Mouse (Mus musculus) heart, postnatal 25 days (tissue): ENCODE data around the gene Pdcl2. TPM values are rescaled to one million over a fixed set of nuclear protein-coding genes. Genes with fewer than 3 reads are reported as not detected.

Source experiments
- DNase-seq: peaks from one replicate; pipeline ENCODE4 v3.0.0; 2022; ENCODE audit warnings: low spot score
- intact Hi-C: fragments of 180-260 bp; cut with DNase I; formaldehyde crosslinking; loops from one replicate; pipeline ENCODE4 v1.15.1; 2025
- total RNA-seq, 2 experiments: library from RNA; stranded (reverse); gene quantifications; 2 replicates each; pipeline ENCODE4 v1.2.3; 2021

The Pdcl2 gene
- not detected for total RNA-seq

DNA sequence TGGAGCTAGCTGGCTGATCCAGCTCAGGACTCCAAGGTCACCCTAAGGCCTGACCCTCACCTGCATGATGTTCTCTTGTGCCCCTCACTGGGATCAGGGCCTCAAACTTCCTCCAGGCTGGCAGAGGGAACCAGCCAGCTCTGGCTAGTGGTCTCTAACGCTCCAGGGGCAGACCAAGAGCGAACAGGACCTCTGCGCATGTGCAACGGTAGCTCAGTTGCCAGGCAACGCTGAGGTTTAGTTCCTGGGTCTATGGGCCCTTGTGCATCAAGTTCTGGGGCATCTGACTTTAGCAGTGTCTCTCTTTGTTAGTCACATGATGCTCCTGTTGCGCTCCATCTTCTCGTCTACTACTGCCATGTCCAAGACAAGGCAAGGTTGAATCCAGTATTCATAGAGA, at the start of gene Pdcl2:
Gene Pdcl2 (minus strand): TSS at position 204 of the 400 bp plus-strand sequence.
- intact Hi-C loops, result no loop called here
- DNase-seq, result no peak

DNA sequence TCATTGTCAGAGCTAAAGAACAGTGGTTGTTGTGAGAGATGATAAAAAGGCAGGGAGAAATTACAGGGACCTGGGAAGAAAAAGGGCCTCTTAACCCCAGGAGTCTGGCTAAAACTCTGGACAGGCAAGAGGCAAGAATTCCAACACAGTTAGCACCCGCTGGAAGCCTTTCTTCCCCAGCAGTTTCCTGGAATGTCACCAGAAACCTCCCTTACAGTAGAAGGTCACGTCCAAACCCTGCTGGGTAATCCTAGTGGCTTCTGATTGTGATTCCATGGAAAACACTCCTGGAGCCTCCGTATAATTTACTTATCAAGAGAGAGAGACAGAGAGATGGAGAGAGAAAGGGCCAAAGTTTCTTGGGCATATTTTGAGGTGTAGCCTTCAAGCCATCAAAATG, 48.3 kb upstream of the Pdcl2 start:
- DNase-seq, result no peak
- intact Hi-C loops, result no loop called here

DNA sequence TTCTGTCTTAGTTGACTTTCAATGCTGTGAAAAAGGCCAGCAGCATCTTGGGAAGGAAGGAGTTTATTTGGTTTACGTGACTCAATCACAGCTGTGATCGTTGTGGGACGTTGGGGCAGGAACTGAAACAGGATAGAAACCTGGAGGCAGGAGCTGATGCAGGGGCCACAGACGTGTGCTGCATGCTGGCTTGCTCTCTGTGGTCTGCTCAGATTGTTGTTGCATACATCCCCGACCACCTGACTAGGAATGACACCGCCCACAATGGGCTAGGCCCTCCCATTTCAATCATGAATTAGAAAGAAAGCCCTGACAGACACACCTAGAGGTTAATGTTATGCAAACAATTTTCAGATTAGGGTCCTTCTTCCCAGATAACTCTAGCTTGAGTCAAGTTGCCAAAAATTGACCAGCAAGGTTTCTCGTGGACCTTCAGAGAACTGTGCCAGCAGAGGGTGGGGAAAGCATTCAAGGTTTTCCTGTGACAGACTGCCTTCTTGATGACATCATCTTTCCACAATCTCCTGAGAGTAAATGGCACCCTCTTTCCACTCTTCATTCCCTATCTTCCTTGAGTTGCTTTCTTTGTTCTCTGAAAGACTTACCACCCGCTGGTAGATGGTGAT, 38.4 kb upstream of the Pdcl2 start:
- no peak for DNase-seq
- intact Hi-C loops, result no loop called here

DNA sequence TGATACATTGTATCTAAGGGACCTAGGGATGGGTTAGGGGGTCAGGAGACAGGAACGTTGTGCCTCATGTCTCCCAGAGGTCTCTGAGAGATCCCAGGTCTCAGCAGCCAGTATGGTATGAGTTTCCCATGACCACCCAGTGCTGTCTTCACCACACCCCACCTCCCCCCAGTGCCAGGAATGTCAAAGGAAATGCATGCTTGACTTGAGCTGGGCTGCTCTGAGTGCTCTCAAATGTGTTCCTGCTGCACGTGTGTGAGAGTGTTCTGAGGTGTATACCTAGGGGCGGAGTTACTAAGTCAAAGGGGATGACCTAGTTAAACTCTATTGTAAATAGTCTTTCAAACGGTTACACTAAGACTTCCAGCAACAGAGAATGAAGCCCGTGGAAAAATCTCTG, 34.5 kb upstream of the Pdcl2 start:
- DNase-seq, result no peak
- intact Hi-C loops, result no loop called here

DNA sequence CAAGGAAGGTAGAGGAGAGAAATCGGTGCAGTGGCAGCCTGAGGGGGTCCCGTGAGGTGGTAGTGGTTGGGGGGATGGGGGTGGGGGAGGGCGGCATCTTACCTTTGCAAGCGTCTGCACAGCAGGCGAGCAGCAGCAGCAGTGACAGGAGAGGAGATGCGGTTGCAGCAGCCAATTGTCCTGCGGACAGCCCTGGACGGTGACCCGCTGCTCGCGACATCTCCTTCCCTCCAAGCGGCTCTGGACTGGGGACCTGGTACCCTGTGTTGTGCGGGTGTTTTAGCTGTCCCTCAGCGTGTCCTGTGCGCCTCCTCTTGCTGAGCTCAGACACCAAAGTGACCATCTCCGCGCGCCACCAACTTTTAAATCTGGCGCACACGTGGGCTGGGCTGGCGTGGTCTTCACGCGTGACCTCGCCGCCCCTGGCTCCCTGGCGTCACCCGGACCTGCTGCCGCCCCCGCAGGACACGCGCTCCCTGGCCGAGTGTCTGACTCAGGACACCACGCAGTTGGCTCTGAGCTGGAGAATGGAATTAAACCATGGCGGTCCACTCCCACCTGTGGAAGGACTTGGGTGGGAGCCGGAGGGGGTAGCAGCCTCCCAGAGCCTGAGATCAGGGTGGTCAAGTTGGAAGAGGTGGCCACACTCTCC, 32.6 kb upstream of the Pdcl2 start, which contains the start of gene Nmu:
Gene Nmu (minus strand): TSS at position 336 of the 652 bp plus-strand sequence.
- intact Hi-C loops, result no loop called here
- no peak for DNase-seq

DNA sequence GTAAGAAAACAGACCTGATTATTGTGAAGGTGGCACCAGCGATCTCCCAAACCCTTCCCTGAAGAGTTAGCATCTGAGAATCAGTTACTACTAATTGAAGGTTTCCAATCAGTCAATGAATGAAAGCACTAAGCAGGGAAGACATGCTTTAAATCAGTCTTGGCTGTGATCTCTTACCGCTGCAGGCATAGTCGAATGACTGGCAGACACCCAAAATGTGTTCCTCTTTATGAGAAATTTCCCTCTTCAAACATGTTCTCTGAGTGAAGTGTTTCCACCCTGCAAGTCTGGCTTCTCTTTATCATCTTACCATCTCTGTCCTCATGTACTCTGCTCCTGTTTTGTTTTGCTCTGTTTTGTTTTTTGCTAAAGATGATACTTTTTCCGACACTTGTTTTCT, 29.8 kb upstream of the Pdcl2 start:
- DNase-seq, result no peak
- intact Hi-C loops, result no loop called here

DNA sequence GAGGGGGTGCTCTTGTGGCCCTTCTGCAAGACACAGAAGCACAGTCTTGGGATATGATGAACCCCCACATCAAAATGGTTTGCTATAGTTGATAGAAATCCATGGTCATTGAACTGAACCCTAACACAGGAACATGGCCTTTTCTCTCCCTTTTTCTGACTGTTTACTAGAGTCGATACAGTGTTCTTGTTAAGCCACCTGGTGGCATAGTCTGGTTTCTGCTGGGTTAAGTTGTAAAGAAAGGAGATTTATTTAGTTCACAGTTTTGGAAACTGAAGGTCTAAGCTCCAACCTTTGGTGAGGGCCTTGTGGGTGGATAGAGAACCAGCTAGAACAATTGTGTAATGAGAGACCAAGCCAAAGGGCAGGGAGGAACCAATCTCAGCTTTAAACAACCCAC, 29.1 kb upstream of the Pdcl2 start:
- intact Hi-C loops, result no loop called here
- no peak for DNase-seq

DNA sequence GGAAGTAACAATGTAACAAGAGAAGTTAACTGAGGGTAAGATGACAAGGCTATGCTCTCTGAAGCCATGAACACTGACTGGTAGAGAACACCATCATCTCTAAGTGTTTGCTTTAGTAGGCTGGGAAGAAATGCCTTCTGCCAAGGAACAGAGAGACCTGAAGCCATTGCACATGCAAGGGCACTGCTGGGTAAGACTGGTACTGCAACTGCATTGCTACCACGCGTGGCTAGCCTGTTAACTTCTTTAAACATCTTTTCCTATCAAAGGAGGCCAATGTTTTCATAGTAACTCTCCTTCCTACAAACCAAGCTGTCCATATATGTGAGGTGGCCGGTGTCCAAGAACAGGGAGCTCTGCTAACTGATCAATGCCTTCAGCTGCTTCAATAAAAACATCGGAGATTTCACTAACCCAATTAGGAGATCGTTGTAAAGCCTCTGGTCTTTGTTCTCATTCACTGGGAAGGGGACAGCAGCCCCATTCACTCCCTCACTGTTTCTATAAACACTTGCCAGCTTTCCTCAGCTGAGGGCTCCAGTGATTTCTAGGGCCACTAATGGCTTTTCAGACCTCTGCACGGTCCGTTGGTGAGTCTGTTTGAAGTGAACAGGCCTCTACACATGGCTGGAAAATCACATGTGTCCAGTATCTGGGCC, 21.1 kb upstream of the Pdcl2 start:
- DNase-seq, result no peak

DNA sequence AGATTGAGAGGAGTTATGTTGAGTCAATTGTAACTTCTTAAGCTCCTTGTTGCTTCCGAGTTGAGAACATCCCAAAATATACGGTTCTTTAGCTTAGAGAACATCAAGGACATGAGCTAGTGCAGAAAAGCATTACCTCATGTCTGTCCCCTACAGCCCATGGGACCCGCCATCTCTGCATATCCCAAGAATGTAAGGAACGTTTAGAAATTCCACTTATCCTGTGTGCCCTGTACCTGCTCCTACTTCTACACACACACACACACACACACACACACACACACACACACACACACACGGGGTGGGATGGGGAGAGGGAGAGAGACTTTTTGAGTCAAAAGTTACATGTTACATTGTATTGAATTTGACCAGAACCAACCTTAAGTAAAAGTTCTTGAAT, 20.6 kb upstream of the Pdcl2 start:
- no peak for DNase-seq

More for the DNA sequence above, 21.1 kb upstream of the Pdcl2 start:
- intact Hi-C loops, result no loop called here

DNA sequence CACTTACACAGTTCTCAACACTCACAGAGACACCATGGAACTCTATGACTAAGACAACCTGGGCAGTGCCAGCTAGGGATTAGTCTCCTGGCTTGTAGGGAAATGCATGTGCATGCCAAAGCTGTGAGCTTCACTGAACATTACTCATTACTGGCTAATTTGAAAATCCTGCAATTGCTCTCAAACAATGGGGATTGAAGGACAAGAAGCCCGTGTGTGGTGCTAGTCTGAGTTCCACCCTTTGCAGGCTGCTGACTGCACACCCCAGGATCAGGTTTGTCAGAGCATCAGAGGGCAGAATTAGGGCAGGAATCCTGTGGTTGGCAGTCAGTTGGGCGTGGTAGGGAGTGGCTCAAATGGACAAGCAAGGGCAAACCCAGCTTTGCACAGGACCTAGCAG, 15.2 kb upstream of the Pdcl2 start:
- intact Hi-C loops, result no loop called here
- no peak for DNase-seq

More for the DNA sequence above, 20.6 kb upstream of the Pdcl2 start:
- intact Hi-C loops, result no loop called here

DNA sequence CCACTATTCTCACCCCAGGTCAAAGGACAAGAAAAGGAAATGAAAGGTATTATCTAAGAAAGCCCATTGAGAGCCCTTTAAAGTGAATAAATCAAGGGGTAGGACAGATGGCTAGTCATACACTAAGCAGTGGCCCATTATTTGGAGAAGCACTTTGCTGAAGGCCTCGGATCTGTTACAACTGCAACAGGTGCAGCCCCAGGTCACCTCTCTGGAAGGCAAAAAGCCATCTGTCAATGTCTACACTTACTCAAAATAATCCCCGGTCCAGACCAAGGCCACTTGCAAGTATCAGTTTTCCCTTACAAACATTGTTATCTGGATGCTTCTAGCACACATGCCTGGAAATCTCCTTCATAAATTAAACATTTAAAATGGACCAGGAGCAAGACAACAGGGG, 10.0 kb upstream of the Pdcl2 start:
- intact Hi-C loops, result no loop called here
- no peak for DNase-seq

DNA sequence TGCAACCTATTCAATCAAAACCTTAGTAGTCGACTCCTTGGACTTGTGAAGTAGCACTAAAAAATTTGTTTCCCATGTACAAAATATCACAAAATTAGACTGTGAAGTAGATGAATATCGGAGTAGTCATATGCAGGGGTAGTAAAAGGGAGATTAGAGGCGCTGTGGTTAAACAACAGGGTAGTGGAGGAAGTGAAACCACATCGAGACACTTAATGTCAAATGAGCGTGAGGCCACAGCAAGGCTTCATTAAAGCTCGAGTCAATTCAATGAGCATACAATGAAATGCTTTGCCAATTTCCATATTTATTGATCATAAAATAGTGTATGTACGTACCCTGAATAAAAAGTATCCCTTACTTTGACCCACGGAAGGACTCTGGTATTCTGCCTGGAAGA, 6.1 kb upstream of the Pdcl2 start:
- intact Hi-C loops, result no loop called here
- no peak for DNase-seq

DNA sequence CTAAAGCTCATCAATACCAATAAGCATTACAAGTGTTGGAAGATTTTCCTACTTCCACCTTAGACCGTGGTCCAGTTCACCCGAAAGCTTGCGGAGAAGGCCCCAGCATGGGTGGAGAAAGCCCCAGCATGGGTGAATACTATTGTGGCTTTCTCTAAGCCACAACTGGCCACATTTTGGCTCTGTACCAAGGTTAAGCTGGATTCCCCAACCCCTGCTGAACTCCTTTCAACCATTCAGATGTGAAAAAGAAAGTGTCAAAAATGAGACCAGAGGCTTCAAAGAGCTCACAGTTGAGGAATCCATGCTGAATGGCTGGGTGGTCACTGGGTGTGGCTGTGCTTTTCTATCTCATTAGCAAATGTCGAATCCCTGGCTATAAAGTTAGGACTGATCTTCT, 2.9 kb upstream of the Pdcl2 start:
- intact Hi-C loops, result no loop called here
- DNase-seq, result no peak

DNA sequence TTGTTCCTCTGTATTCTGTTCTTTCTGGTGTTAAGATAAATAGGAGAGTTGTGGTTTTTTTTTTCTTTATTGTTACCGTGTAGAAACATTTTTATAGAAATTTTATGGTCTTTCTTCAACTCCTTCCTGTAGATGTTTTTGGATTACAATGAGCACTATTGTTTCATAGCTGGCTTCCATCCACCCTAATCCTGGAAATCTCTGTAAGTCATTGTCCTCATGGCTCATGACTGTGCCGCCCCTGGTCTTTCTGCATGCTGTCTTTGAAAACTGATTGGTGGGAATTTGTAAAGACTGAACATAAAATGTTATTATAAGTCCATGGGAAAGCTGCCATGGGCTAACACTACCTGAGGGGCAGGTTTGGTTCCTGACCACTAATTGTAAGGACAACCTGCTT, 3.7 kb downstream of the Pdcl2 start:
- intact Hi-C loops, result no loop called here
- no peak for DNase-seq

DNA sequence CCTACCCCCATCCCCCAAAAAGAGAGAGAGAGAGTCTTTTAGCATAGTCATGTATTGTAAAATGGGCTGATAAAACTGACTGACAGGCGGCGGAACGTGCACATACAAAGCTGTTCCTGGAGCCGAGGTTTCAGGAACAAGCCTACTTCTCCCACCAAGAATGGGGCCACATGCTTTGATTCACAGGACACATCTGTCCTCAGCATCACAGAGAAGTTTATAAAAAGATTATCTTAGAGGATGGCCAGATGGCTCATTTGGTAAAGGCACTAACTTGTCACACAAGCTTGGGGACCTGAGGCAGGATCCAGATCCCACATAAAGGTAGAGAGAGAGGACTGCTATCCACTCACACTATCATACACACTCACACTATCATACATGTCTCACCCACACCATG, 5.8 kb downstream of the Pdcl2 start:
- intact Hi-C loops, result no loop called here
- DNase-seq, result no peak

DNA sequence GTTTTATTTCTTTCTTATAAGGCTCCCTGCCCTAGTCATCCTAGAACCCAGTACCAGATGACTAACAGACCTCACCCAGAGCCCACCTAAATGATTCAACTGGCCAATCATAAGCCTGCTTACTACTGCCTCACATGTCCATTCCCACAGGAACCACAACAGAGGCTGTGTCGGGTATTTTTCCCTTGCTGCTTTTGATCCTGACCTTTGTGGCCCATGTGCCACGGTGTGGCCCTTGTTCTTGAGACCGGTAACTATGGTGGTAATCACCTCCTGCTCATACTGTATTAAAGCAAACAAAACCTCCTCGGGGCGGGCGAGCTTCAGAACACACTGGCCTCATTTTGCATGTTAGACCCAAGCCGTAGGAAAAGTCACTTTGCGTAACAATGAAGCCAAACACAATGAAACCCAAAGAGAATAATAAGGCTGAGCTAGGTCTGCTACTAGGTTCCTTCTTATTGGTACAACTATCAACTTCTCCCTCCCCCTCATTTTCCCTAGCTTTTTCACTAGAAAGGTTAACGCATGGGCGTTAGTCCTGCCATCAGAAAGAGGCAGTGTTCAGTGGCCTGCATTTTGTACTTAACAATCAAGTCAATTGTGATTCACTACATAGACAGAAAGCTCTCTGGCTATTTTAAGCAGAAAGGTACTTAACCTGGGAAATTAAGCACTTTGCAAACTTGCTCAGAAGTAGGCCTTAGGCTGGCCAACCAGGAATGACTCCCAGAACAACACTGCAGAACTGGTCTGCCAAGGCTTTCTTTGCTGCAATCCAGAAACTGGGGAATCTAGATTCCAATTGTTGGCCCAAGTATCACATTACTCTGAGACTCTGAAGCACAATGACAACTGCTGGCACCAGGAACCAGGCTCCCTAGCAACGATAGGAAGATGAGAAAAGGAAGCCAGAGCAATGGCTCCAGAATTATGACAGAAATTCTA, 9.4 kb downstream of the Pdcl2 start:
- intact Hi-C loops, result no loop called here
- no peak for DNase-seq

DNA sequence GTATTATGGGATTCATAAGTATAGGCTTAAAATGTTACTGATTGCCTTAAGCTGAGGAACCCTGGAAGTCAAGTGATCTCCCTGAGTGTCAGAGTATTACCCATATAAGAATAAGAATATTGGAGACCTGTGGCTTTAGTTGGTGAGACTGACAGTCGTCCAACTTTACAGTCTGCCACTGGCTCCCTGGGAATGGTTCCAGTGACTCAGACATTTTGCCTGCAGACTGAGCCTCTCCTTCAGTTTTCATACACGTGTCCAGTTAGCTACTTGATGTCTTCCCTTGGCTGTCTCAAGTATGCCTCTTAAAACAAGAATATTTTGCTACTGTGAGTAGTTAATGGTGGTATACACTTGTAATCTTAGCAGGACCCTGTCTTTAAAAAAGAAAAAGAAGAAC, 22.8 kb downstream of the Pdcl2 start:
- no peak for DNase-seq
- intact Hi-C loops, result loop anchor here (10.0 kb wide), 1 partner anchor 433 kb away; no protein-coding TSS in a partner anchor

DNA sequence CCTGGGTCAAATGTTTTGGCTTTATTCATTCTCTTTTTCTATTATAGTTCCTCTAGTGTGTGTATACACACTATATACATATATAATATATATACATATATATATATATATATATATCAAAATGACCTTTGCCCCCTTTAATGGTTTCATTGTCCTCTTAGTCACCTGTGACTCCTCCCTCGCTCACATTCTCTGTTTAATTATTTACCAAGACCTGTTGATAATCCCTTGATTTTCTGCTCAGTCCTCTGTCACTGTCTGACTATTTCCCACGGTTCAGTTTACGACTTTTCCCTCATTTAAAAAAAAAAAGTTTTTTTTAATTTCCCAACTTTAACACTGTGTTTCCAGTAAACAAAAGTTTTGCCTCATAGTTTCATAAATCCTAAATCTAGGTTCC, 24.7 kb downstream of the Pdcl2 start:
- intact Hi-C loops, result loop anchor here (10.0 kb wide), 1 partner anchor 431 kb away; no protein-coding TSS in a partner anchor
- DNase-seq, result no peak

DNA sequence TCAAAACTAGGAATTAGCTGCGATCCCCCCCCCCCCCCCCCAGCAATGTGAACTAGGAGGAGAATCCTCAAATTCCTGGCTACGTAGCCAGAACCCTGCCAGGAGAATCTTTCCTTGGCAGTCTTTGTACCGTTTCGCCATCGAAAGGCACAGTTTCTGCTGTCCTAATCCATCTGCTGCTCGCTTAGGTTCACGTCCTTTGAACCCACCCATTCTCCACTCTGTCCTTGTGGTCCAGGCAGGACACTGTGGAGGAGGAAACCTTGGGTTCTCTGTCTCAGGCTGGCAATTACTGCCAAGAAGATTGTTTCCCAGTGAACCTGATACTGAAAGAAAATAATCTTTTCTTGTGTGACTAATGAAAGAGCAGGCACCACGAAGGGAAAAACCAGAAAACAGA, 25.3 kb downstream of the Pdcl2 start:
- intact Hi-C loops, result loop anchor here (2.0 to 10.0 kb wide), 2 partner anchors 165 to 431 kb away; partner anchors contain the start of gene Srd5a3
- no peak for DNase-seq
